Mouse (Mus musculus) embryonic facial prominence, embryonic 11.5 days (tissue): ENCODE measurements at regions not wholly inside any gene's neighbourhood (a gene's known extent, or its start where the extent isn't known, plus 50 kb on each side); places are given as distances from the start of the nearest gene placed in this dataset.

Source experiments
- ATAC-seq: fragments of 200-750 bp; cut with Nextera tagmentation; replicated peaks from 2 replicates; pipeline ENCODE4 v1.8.0; 2017; ENCODE audit warnings: low read depth; ENCODE audit not compliant: insufficient number of reproducible peaks, low FRiP score, low TSS enrichment
- DNase-seq: peaks from one replicate; pipeline ENCODE4 v3.0.0-alpha.2; 2015; ENCODE audit warnings: low spot score
- H3K27ac ChIP-seq: fragments of 300-500 bp; sonication (generic); replicated peaks from 2 replicates; pipeline ENCODE4 v1.5.1; 2014; ENCODE audit warnings: mild to moderate bottlenecking, low read depth, low read length, control low read depth
- H3K27me3 ChIP-seq: fragments of 300-500 bp; sonication (generic); 2 replicates; pipeline ENCODE4 v1.6.1; 2014; ENCODE audit warnings: mild to moderate bottlenecking, low read length, moderate library complexity, mixed read lengths; ENCODE audit not compliant: control insufficient read depth, insufficient read depth
- H3K36me3 ChIP-seq: fragments of 300-500 bp; sonication (generic); replicated peaks from 2 replicates; pipeline ENCODE4 v1.6.1; 2014; ENCODE audit warnings: low read depth, mild to moderate bottlenecking, low read length, moderate library complexity, mixed read lengths; ENCODE audit not compliant: control insufficient read depth, insufficient read depth
- H3K4me1 ChIP-seq: fragments of 300-500 bp; sonication (generic); 2 replicates; pipeline ENCODE4 v1.6.1; 2014; ENCODE audit warnings: low read length, mixed read lengths; ENCODE audit not compliant: control insufficient read depth, insufficient read depth
- H3K4me2 ChIP-seq: fragments of 300-500 bp; sonication (generic); 2 replicates; pipeline ENCODE4 v1.6.1; 2014; ENCODE audit warnings: low read depth, mild to moderate bottlenecking, control low read depth, low read length, moderate library complexity
- H3K4me3 ChIP-seq: fragments of 300-500 bp; sonication (generic); 2 replicates; pipeline ENCODE4 v1.5.1; 2014; ENCODE audit warnings: low read depth, low read length, control low read depth
- H3K9ac ChIP-seq: fragments of 300-500 bp; sonication (generic); replicated peaks from 2 replicates; pipeline ENCODE4 v1.6.1; 2014; ENCODE audit warnings: mild to moderate bottlenecking, control low read depth, low read length
- H3K9me3 ChIP-seq: fragments of 300-500 bp; sonication (generic); replicated peaks from 2 replicates; pipeline ENCODE4 v1.6.1; 2016; ENCODE audit warnings: mild to moderate bottlenecking, low read length, inconsistent platforms, mixed read lengths; ENCODE audit not compliant: control insufficient read depth
- WGBS: fragments of 180-500 bp; shearing (Covaris S2); extraction: QIAGEN DNeasy Blood & Tissue Kit; methylation state at CpG from one replicate; pipeline ENCODE4 v1.1.7; 2014; 5-methylcytosine and 5-hydroxymethylcytosine counted together

- Histone ChIP-seq H3K9me3 (no peaks in the 10 kb centered on the region), H3K36me3 (no peaks in the 10 kb centered on the region), H3K4me1 (no peaks in the 10 kb centered on the region), H3K4me3 (no peak overlapping the region), H3K4me2 (no peak overlapping the region), H3K27me3 (no peaks in the 10 kb centered on the region), H3K27ac (no peak overlapping the region), H3K9ac (no peak overlapping the region)
- ATAC-seq (no peak), DNase-seq (no peak)
- WGBS: 26% methylated on average over 7 of the region's 7 CpGs
Measured at GRCm38 (mm10) chr2:128388883-128389470, 202.0 kb upstream of the Spdye4c start.

GRCm38 (mm10) chr2:128392344-128392743, 198.7 kb upstream of the Spdye4c start:
- no peak for ATAC-seq
- H3K4me3 ChIP-seq: no peak overlapping the region
- DNase-seq: no peak
- H3K4me2 ChIP-seq: peak overlapping the region; percentile 7; the same call in 1 of the 2 replicates
- no peaks in the 10 kb centered on the region for H3K9me3 ChIP-seq
- H3K9ac ChIP-seq: no peak overlapping the region
- H3K27me3 ChIP-seq: no peaks in the 10 kb centered on the region
- WGBS: 4% methylated on average over 9 of the region's 9 CpGs
- peaks cover 4% of the 10 kb centered on the region for H3K4me1 ChIP-seq
- no peak overlapping the region for H3K27ac ChIP-seq
- H3K36me3 ChIP-seq: no peaks in the 10 kb centered on the region

- WGBS: 16% methylated on average over 8 of the region's 8 CpGs
- Histone ChIP-seq H3K4me1 (peaks cover 4% of the 10 kb centered on the region), H3K27ac (no peak overlapping the region), H3K4me3 (no peak overlapping the region), H3K4me2 (no peak overlapping the region), H3K27me3 (no peaks in the 10 kb centered on the region), H3K36me3 (no peaks in the 10 kb centered on the region), H3K9ac (no peak overlapping the region), H3K9me3 (no peaks in the 10 kb centered on the region)
- DNase-seq (peak; percentile 35), ATAC-seq (no peak)
Measured at GRCm38 (mm10) chr2:128393401-128393800, 197.6 kb upstream of the Spdye4c start.

- Histone ChIP-seq H3K9ac (no peak overlapping the region), H3K4me2 (no peak overlapping the region), H3K9me3 (no peaks in the 10 kb centered on the region), H3K36me3 (no peaks in the 10 kb centered on the region), H3K4me3 (no peak overlapping the region), H3K4me1 (peaks cover 4% of the 10 kb centered on the region), H3K27ac (no peak overlapping the region), H3K27me3 (no peaks in the 10 kb centered on the region)
- DNase-seq (no peak), ATAC-seq (no peak)
- 71% methylated on average over 5 of the region's 5 CpGs for WGBS
Measured at GRCm38 (mm10) chr2:128393921-128394320, 197.1 kb upstream of the Spdye4c start.

GRCm38 (mm10) chr2:128395308-128396007, 195.6 kb upstream of the Spdye4c start:
- peak; percentile 16; the same call in 1 of the 2 replicates for ATAC-seq
- no peak overlapping the region for H3K9ac ChIP-seq

GRCm38 (mm10) chr2:128396008-128396346, 195.0 kb upstream of the Spdye4c start:
- ATAC-seq: peak; percentile 89
- no peaks in the 10 kb centered on the region for H3K9me3 ChIP-seq
- DNase-seq: peak; percentile 93
- no peaks in the 10 kb centered on the region for H3K36me3 ChIP-seq
- no peak overlapping the region for H3K4me2 ChIP-seq
- no peaks in the 10 kb centered on the region for H3K27me3 ChIP-seq
- no peak overlapping the region for H3K27ac ChIP-seq
- H3K4me3 ChIP-seq: no peak overlapping the region
- 3% methylated on average over 9 of the region's 9 CpGs for WGBS
- H3K4me1 ChIP-seq: peaks cover 4% of the 10 kb centered on the region
- no peak overlapping the region for H3K9ac ChIP-seq

More at GRCm38 (mm10) chr2:128395308-128396007, 195.6 kb upstream of the Spdye4c start:
- Histone ChIP-seq H3K4me1 (peaks cover 4% of the 10 kb centered on the region), H3K4me2 (no peak overlapping the region), H3K9me3 (no peaks in the 10 kb centered on the region), H3K4me3 (no peak overlapping the region), H3K27ac (no peak overlapping the region), H3K36me3 (no peaks in the 10 kb centered on the region), H3K27me3 (no peaks in the 10 kb centered on the region)
- WGBS: 41% methylated on average over 4 of the region's 4 CpGs
- no peak for DNase-seq

- peaks cover 2% of the 10 kb centered on the region; the same call in 1 of the 2 replicates for H3K4me1 ChIP-seq
- H3K9ac ChIP-seq: no peak overlapping the region
- no peak overlapping the region for H3K4me3 ChIP-seq
- H3K36me3 ChIP-seq: no peaks in the 10 kb centered on the region
- no peaks in the 10 kb centered on the region for H3K9me3 ChIP-seq
- no peak for DNase-seq
- no peak overlapping the region for H3K4me2 ChIP-seq
- H3K27ac ChIP-seq: no peak overlapping the region
- ATAC-seq: no peak
- 64% methylated on average over 8 of the region's 8 CpGs for WGBS
- H3K27me3 ChIP-seq: no peaks in the 10 kb centered on the region
Measured at GRCm38 (mm10) chr2:128401359-128401758, 189.7 kb upstream of the Spdye4c start.

- WGBS: 43% methylated on average over 11 of the region's 11 CpGs
- Histone ChIP-seq H3K27ac (no peak overlapping the region), H3K4me1 (peaks cover 2% of the 10 kb centered on the region; the same call in 1 of the 2 replicates), H3K4me3 (no peak overlapping the region), H3K27me3 (no peaks in the 10 kb centered on the region), H3K36me3 (no peaks in the 10 kb centered on the region), H3K9me3 (no peaks in the 10 kb centered on the region), H3K4me2 (no peak overlapping the region), H3K9ac (no peak overlapping the region)
- DNase-seq: no peak
- no peak for ATAC-seq
Measured at GRCm38 (mm10) chr2:128403143-128403935, 187.7 kb upstream of the Spdye4c start.
